ENCODE assay signal across 8 mouse cellular contexts in genomic region chr7:129592132-129592745, GRCm38 (mm10). TPM values are rescaled to one million over a fixed set of nuclear protein-coding genes. Genes with fewer than 3 reads are reported as not detected.
DNase-seq lines count a peak whose midpoint lies in the region; ATAC-seq and TF ChIP-seq lines count a peak whose summit lies in the region.

No protein-coding gene starts in this region.

- H3K27ac ChIP-seq in cortical plate, adult 2 months (ENCODE audit: insufficient read depth, low read length): peak overlapping the region; percentile 63
- H3K27ac ChIP-seq in midbrain, embryonic 15.5 days: peak overlapping the region; percentile 95

- no peak for TF ChIP-seq POLR2A in lung, adult 2 months (IDR thresholded peaks at IDR 0.05; ENCODE audit: borderline replicate concordance, extremely low read depth, low read depth, low read length)
- no peak for TF ChIP-seq POLR2A in cortical plate, adult 2 months (IDR thresholded peaks at IDR 0.05; ENCODE audit: extremely low read depth, insufficient read depth, low read length)

- TF ChIP-seq CTCF in lung, adult 2 months (IDR thresholded peaks at IDR 0.05; ENCODE audit: insufficient read depth, low read length): no peak
- TF ChIP-seq CTCF in cortical plate, adult 2 months (IDR thresholded peaks at IDR 0.05; ENCODE audit: extremely low read depth, insufficient read depth, low read length): no peak

- 1% methylated on average over 13 of the region's 13 CpGs for WGBS in lung, adult 2 months
- WGBS in midbrain, embryonic 15.5 days: under 1% methylated on average over 13 of the region's 13 CpGs

- H3K9me3 ChIP-seq in midbrain, embryonic 15.5 days: no peaks in the 10 kb centered on the region

- H3K4me2 ChIP-seq in midbrain, embryonic 15.5 days: peak overlapping the region; percentile 70

- DNase-seq in lung, adult 2 months: no peak
- no peak for DNase-seq in lung, postnatal 36 days
- DNase-seq in right cerebral cortex, postnatal 25 days: no peak
- no peak for DNase-seq in adrenal gland, postnatal 4 days (ENCODE audit: low spot score in 2 of 2)
- no peak for DNase-seq in thymus, postnatal 25 days

- H3K27me3 ChIP-seq in midbrain, embryonic 15.5 days (replicated peaks): no peaks in the 10 kb centered on the region

- H3K9ac ChIP-seq in midbrain, embryonic 15.5 days: peak overlapping the region; percentile 88

- peak; percentile 25 for ATAC-seq in inflammation-experienced regulatory T-cells, adult 6 months
- ATAC-seq in midbrain, embryonic 15.5 days (replicated peaks): no peak; the same call in 1 of the 2 replicates

- no peaks in the 10 kb centered on the region for H3K36me3 ChIP-seq in midbrain, embryonic 15.5 days (replicated peaks)

- H3K4me1 ChIP-seq in lung, adult 2 months (ENCODE audit: control insufficient read depth, insufficient read depth, low read length): peaks cover 3% of the 10 kb centered on the region; the same call in 1 of the 2 replicates
- H3K4me1 ChIP-seq in cortical plate, adult 2 months (ENCODE audit: control insufficient read depth, insufficient read depth, low read length): no peaks in the 10 kb centered on the region
- H3K4me1 ChIP-seq in midbrain, embryonic 15.5 days: peaks cover 19% of the 10 kb centered on the region

- H3K4me3 ChIP-seq in lung, adult 2 months (replicated peaks; ENCODE audit: extremely low read depth, low read depth, low read length): peak overlapping the region; percentile 65
- H3K4me3 ChIP-seq in cortical plate, adult 2 months (ENCODE audit: insufficient read depth, low read length): peak overlapping the region; percentile 83
- peak overlapping the region; percentile 91 for H3K4me3 ChIP-seq in midbrain, embryonic 15.5 days

RNA-seq across cellular contexts. Expression of gene Wdr11, which starts 0.6 kb away (rescaled TPM):
- 16.1 and 28.1 TPM in 2 replicates for polyA plus RNA-seq in lung, adult 2 months (2012; rRNA removed)
- 30.5 and 32.7 TPM in 2 replicates for polyA plus RNA-seq in cortical plate, adult 2 months (2012; rRNA removed)
- 10 to 100 TPM; 19.2 to 29.0 (median 22.5) TPM for polyA plus RNA-seq in inflammation-experienced regulatory T-cells, adult 6 months (2017; shearing (Covaris generic))
- polyA plus RNA-seq in midbrain, embryonic 15.5 days (2015; fragmentation: Nextera tagmentation; extraction: Ambion mirVana): 37.1 and 40.3 TPM in 2 replicates
- 10 to 100 TPM; 49.6 to 52.3 TPM for total RNA-seq in adrenal gland, postnatal 4 days (2021)
